Mouse (Mus musculus): ENCODE measurements around the gene Flot1. TPM values are rescaled to one million over a fixed set of nuclear protein-coding genes. Genes with fewer than 3 reads are reported as not detected.

Gene Flot1
- total and polyA plus RNA-seq, 2 experiments: 18.0 to 26.7 TPM

DNA sequence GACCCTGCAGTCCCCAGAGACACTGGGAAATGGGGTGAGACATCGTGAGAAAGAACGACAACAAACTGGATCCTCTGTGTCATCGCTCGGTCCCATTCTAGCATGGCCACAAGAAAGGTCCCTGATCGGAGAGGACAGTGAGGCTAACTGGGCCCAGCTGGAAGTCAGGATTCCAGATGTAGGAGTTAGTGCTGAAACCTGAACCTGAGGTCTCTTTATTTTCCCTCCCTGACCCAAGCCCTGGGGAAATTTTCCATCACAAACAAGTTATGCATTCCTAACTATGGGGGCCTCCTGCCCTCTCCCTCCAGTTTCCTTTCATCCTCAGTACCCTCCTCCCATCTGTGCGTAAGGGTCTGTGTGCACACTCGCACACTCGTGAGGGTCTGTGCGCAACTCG, 5.8 kb upstream of the Flot1 start:
- Histone ChIP-seq H3K4me1 (ENCODE audit: control insufficient read depth, insufficient read depth, low read length) (peaks cover 28% of the 10 kb centered on the region), H3K27me3 (ENCODE audit: control insufficient read depth, insufficient read depth, low read length) (no peaks in the 10 kb centered on the region), H3K4me3 (ENCODE audit: insufficient read depth, low read depth, low read length) (no peak overlapping the region), H3K9ac (ENCODE audit: low read depth, low read length) (no peak overlapping the region), H3K27ac (replicated peaks; ENCODE audit: insufficient read depth, low read depth, low read length) (no peak overlapping the region), H3K36me3 (ENCODE audit: control insufficient read depth, insufficient read depth, low read length) (no peaks in the 10 kb centered on the region), H3K79me2 (ENCODE audit: control insufficient read depth, insufficient read depth, low read length) (no peaks in the 10 kb centered on the region)
- TF ChIP-seq POLR2A (IDR thresholded peaks at IDR 0.05; ENCODE audit: extremely low read depth, insufficient read depth, low read length) (no peak), CTCF (IDR thresholded peaks at IDR 0.05; ENCODE audit: low read depth, low read length) (no peak)
- DNase-seq (ENCODE audit: extremely low read depth, low read depth, low spot score): no peak
- WGBS: 86% methylated on average over 10 of the region's 10 CpGs

DNA sequence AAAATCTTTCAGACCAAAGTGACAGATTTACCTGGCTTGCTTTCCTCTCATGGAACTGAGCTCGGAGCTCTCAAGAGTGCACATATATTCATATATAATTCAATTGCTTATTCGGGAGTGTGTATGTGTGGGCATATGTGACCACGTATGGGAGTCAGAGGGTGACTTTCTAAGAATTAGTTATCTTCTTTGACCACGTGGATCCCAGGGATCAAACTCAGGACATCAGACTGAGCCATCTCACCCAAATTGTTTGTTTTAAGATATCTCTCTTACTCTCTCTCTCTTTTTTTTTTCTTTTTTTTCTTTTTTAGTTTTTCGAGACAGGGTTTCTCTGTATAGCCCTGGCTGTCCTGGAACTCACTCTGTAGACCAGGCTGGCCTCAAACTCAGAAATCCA, 2.9 kb upstream of the Flot1 start:
- WGBS: 86% methylated on average over 5 of the region's 5 CpGs
- no peak for DNase-seq (ENCODE audit: extremely low read depth, low read depth, low spot score)
- H3K36me3 ChIP-seq (ENCODE audit: control insufficient read depth, insufficient read depth, low read length): no peaks in the 10 kb centered on the region
- H3K79me2 ChIP-seq (ENCODE audit: control insufficient read depth, insufficient read depth, low read length): no peaks in the 10 kb centered on the region
- TF ChIP-seq POLR2A (IDR thresholded peaks at IDR 0.05; ENCODE audit: extremely low read depth, insufficient read depth, low read length) (no peak), CTCF (IDR thresholded peaks at IDR 0.05; ENCODE audit: low read depth, low read length) (no peak)
- no peak overlapping the region for H3K27ac ChIP-seq (replicated peaks; ENCODE audit: insufficient read depth, low read depth, low read length)
- peaks cover 18% of the 10 kb centered on the region for H3K4me1 ChIP-seq (ENCODE audit: control insufficient read depth, insufficient read depth, low read length)
- no peaks in the 10 kb centered on the region for H3K27me3 ChIP-seq (ENCODE audit: control insufficient read depth, insufficient read depth, low read length)
- H3K9ac ChIP-seq (ENCODE audit: low read depth, low read length): no peak overlapping the region
- H3K4me3 ChIP-seq (ENCODE audit: insufficient read depth, low read depth, low read length): no peak overlapping the region

DNA sequence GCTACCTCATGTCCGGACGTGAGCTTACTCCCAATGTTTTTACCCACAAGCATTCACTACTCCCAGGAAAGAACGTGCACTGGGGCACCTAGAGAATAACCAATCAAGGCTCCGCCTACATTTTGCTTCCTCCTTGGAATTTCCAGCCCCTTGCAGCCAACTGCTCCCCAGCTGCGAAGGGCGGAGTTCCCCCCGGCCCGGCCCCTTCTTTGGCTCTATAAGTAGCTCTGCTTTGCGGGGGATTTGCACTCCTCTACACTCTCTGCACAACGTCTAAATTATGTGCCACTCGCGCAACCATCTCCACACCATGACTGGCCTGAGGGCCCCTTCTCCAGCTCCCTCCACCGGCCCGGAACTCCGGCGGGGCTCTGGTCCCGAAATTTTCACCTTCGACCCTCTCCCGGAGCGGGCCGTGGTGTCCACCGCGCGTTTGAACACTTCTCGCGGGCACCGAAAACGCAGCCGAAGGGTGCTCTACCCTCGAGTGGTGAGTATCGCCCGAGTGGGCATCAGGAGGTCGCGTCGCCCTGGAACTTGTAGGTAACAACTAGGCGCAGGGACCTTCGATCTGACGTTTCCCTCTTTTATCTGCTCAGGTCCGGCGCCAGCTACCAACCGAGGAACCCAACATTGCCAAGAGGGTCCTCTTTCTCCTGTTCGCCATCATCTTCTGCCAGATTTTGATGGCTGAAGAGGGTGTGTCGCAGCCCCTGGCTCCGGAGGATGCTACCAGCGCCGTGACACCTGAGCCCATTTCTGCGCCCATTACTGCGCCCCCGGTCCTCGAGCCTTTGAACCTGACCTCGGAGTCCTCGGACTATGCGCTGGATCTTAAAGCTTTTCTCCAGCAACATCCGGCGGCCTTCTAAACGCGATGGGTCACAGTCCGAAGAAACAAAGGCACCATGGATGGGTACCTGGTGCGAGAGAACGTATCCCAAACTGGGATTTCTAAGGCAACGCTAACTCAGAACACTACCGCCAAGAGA, 1.3 kb upstream of the Flot1 start, which contains the start of gene Ier3:
Gene Ier3, plus strand, starts transcription at position 246 of the 992 bp plus-strand sequence.
- TF ChIP-seq POLR2A (IDR thresholded peaks at IDR 0.05; ENCODE audit: extremely low read depth, insufficient read depth, low read length): no peak
- no peak for TF ChIP-seq CTCF (IDR thresholded peaks at IDR 0.05; ENCODE audit: low read depth, low read length)
- WGBS: 3% methylated on average over 62 of the region's 62 CpGs
- Histone ChIP-seq H3K27ac (replicated peaks; ENCODE audit: insufficient read depth, low read depth, low read length) (peak within 1 kb of the TSS; percentile 78), H3K4me3 (ENCODE audit: insufficient read depth, low read depth, low read length) (peak within 1 kb of the TSS; percentile 79), H3K9ac (ENCODE audit: low read depth, low read length) (peak within 1 kb of the TSS; percentile 73), H3K36me3 (ENCODE audit: control insufficient read depth, insufficient read depth, low read length) (no peaks in the 10 kb centered on the region), H3K4me1 (ENCODE audit: control insufficient read depth, insufficient read depth, low read length) (0 out of 2 replicates have a peak, but pooled peaks cover 6% of the 10 kb centered on the region), H3K27me3 (ENCODE audit: control insufficient read depth, insufficient read depth, low read length) (no peaks in the 10 kb centered on the region), H3K79me2 (ENCODE audit: control insufficient read depth, insufficient read depth, low read length) (no peaks in the 10 kb centered on the region)
- DNase-seq (ENCODE audit: extremely low read depth, low read depth, low spot score): no peak

DNA sequence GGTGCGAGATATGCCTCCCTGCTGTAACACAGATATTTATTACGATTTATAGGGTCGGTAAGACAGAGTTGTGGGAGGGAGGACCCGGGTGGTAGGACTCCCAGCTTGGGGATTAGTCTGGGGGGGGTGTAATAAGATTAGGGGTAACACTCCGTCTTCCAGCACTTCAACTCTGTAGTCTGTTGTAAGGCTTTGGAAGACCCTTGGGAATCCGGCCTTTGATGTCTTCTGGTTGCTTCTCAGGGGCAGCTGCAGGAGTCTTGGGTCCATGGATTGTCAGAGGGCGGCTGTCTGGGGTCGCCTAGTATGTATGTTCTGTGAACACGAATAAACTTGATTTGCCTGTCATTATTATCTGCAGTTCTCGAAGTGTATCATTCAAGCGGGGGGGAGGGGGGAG, 466 bp upstream of the Flot1 start:
- no peak for DNase-seq (ENCODE audit: extremely low read depth, low read depth, low spot score)
- peak overlapping the region; percentile 78 for H3K27ac ChIP-seq (replicated peaks; ENCODE audit: insufficient read depth, low read depth, low read length)
- 7% methylated on average over 11 of the region's 11 CpGs for WGBS
- H3K27me3 ChIP-seq (ENCODE audit: control insufficient read depth, insufficient read depth, low read length): no peaks in the 10 kb centered on the region
- TF ChIP-seq POLR2A (IDR thresholded peaks at IDR 0.05; ENCODE audit: extremely low read depth, insufficient read depth, low read length) (no peak), CTCF (IDR thresholded peaks at IDR 0.05; ENCODE audit: low read depth, low read length) (no peak)
- peak overlapping the region; percentile 79 for H3K4me3 ChIP-seq (ENCODE audit: insufficient read depth, low read depth, low read length)
- H3K36me3 ChIP-seq (ENCODE audit: control insufficient read depth, insufficient read depth, low read length): no peaks in the 10 kb centered on the region
- H3K79me2 ChIP-seq (ENCODE audit: control insufficient read depth, insufficient read depth, low read length): no peaks in the 10 kb centered on the region
- 0 out of 2 replicates have a peak, but pooled peaks cover 6% of the 10 kb centered on the region for H3K4me1 ChIP-seq (ENCODE audit: control insufficient read depth, insufficient read depth, low read length)
- peak overlapping the region; percentile 73 for H3K9ac ChIP-seq (ENCODE audit: low read depth, low read length)

DNA sequence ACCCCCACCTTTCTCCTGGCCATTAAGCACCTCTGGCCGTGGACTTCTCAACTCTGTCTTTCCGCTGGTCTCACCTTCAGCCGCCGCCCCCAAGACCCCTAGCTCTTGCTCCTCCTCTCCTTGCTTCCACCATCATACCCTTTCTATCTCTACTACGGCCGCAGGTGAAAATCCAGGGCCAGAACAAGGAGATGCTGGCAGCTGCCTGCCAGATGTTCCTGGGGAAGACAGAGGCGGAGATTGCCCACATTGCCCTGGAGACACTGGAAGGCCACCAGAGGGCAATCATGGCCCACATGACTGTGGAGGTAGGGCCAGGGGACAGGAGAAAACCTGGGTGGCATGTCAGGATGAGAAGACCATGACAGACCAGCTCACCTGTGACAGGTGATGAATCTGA, 1.4 kb downstream of the Flot1 start:
- TF ChIP-seq POLR2A (IDR thresholded peaks at IDR 0.05; ENCODE audit: extremely low read depth, insufficient read depth, low read length) (no peak), CTCF (IDR thresholded peaks at IDR 0.05; ENCODE audit: low read depth, low read length) (peak; percentile 61)
- H3K9ac ChIP-seq (ENCODE audit: low read depth, low read length): no peak overlapping the region
- H3K79me2 ChIP-seq (ENCODE audit: control insufficient read depth, insufficient read depth, low read length): no peaks in the 10 kb centered on the region
- WGBS: 81% methylated on average over 7 of the region's 7 CpGs
- H3K36me3 ChIP-seq (ENCODE audit: control insufficient read depth, insufficient read depth, low read length): no peaks in the 10 kb centered on the region
- 0 out of 2 replicates have a peak, but pooled peaks cover 6% of the 10 kb centered on the region for H3K4me1 ChIP-seq (ENCODE audit: control insufficient read depth, insufficient read depth, low read length)
- DNase-seq (ENCODE audit: extremely low read depth, low read depth, low spot score): no peak
- no peak overlapping the region for H3K4me3 ChIP-seq (ENCODE audit: insufficient read depth, low read depth, low read length)
- H3K27me3 ChIP-seq (ENCODE audit: control insufficient read depth, insufficient read depth, low read length): no peaks in the 10 kb centered on the region
- no peak overlapping the region for H3K27ac ChIP-seq (replicated peaks; ENCODE audit: insufficient read depth, low read depth, low read length)

Measured in liver, adult 2 months (tissue).